Mouse (Mus musculus) stomach, adult 2 months (tissue): Measurements from ENCODE around the gene Cbx4. TPM values are rescaled to one million over a fixed set of nuclear protein-coding genes. Genes with fewer than 3 reads are reported as not detected.

ENCODE experiments used
- polyA plus RNA-seq: library from polyadenylated mRNA; depleted of rRNA; stranded (reverse); fragments of >200 nt; gene quantifications from 2 replicates; pipeline ENCODE4 v1.2.3, GENCODE M21; 2012; rRNA removed

Gene Cbx4
- polyA plus RNA-seq = 6.2 and 7.4 TPM in 2 replicates

GRCm38 (mm10) chr11:119086144-119086971 lies at the start of gene Cbx4:
Gene Cbx4, minus strand, starts transcription at chr11:119086221.

GRCm38 (mm10) chr11:119040600-119041324 lies 45.3 kb downstream of the Cbx4 start, which contains the start of gene Cbx8:
Gene Cbx8, minus strand, starts transcription at chr11:119040969.

Other genes starting within 250 kb of the Cbx4 start
- gene Rbfox3, start 174.6 kb downstream of the Cbx4 start, polyA plus RNA-seq = 0.12 and 0.23 TPM in 2 replicates
- gene Enpp7, start 98.0 kb downstream of the Cbx4 start, polyA plus RNA-seq = 0.03 and 0.05 TPM in 2 replicates
- gene Cbx2, start 63.3 kb downstream of the Cbx4 start, polyA plus RNA-seq = 0.92 and 1.7 TPM in 2 replicates
- 1.4 and 2.6 TPM in 2 replicates for gene Cbx8, start 45.3 kb downstream of the Cbx4 start, polyA plus RNA-seq
- gene Tbc1d16, start 142.3 kb upstream of the Cbx4 start, polyA plus RNA-seq = 3.9 and 4.4 TPM in 2 replicates
- 0.10 and 0.18 TPM in 2 replicates for gene Ccdc40, start 142.4 kb upstream of the Cbx4 start, polyA plus RNA-seq
- gene Gaa, start 181.7 kb upstream of the Cbx4 start, polyA plus RNA-seq = 59.8 and 68.5 TPM in 2 replicates
- 19.2 and 24.3 TPM in 2 replicates for gene Eif4a3, start 213.9 kb upstream of the Cbx4 start, polyA plus RNA-seq
- 1.2 TPM in 2 replicates for gene Card14, start 221.5 kb upstream of the Cbx4 start, polyA plus RNA-seq